Mouse (Mus musculus) kidney, postnatal 0 days (tissue): ENCODE data around the gene Ccnk. TPM values are rescaled to one million over a fixed set of nuclear protein-coding genes. Genes with fewer than 3 reads are reported as not detected.

Experiments
- ATAC-seq: fragments of 200-750 bp; cut with Nextera tagmentation; replicated peaks from 2 replicates; pipeline ENCODE4 v1.8.0; 2017; ENCODE audit warnings: low read depth, moderate number of reproducible peaks, moderate TSS enrichment, moderate library complexity; ENCODE audit not compliant: low FRiP score
- DNase-seq: peaks from one replicate; pipeline ENCODE4 v3.0.0-alpha.2; 2016; ENCODE audit warnings: low spot score
- H3K27ac ChIP-seq: fragments of 300-500 bp; sonication (generic); 2 replicates; pipeline ENCODE4 v1.5.1; 2014; ENCODE audit warnings: mild to moderate bottlenecking
- H3K27me3 ChIP-seq: fragments of 300-500 bp; sonication (generic); 2 replicates; pipeline ENCODE4 v1.6.1; 2014; ENCODE audit warnings: low read length, mixed read lengths; ENCODE audit not compliant: insufficient read depth
- H3K36me3 ChIP-seq: fragments of 300-500 bp; sonication (generic); 2 replicates; pipeline ENCODE4 v1.6.1; 2014; ENCODE audit warnings: low read length, mixed read lengths; ENCODE audit not compliant: insufficient read depth
- H3K4me1 ChIP-seq: fragments of 300-500 bp; sonication (generic); replicated peaks from 2 replicates; pipeline ENCODE4 v1.6.1; 2014; ENCODE audit warnings: antibody characterized with exemption, low read length, mixed read lengths; ENCODE audit not compliant: insufficient read depth
- H3K4me2 ChIP-seq: fragments of 300-500 bp; sonication (generic); 2 replicates; pipeline ENCODE4 v1.6.1; 2014; ENCODE audit warnings: mild to moderate bottlenecking, low read length, moderate library complexity, mixed read lengths
- H3K4me3 ChIP-seq: fragments of 300-500 bp; sonication (generic); replicated peaks from 2 replicates; pipeline ENCODE4 v1.5.1; 2014; ENCODE audit warnings: low read depth, low read length
- H3K9ac ChIP-seq: fragments of 300-500 bp; sonication (generic); 2 replicates; pipeline ENCODE4 v1.6.1; 2014; ENCODE audit warnings: low read depth, low read length
- H3K9me3 ChIP-seq: fragments of 300-500 bp; sonication (generic); replicated peaks from 2 replicates; pipeline ENCODE4 v1.6.1; 2016; ENCODE audit warnings: low read length, inconsistent platforms, mixed read lengths
- CTCF ChIP-seq: IDR thresholded peaks from 2 replicates; pipeline ENCODE4 v1.5.1; 2016; ENCODE audit warnings: antibody characterized with exemption, low read depth, mild to moderate bottlenecking, moderate library complexity
- WGBS: fragments of 180-500 bp; shearing (Covaris S2); extraction: QIAGEN DNeasy Blood & Tissue Kit; methylation state at CpG from one replicate; pipeline ENCODE4 v1.1.7; 2014; 5-methylcytosine and 5-hydroxymethylcytosine counted together
- polyA plus RNA-seq: library from polyadenylated mRNA; unstranded; fragments of >200 nt; fragmentation: Nextera tagmentation; extraction: Ambion mirVana; gene quantifications from 2 replicates; pipeline ENCODE4 v1.2.1, GENCODE M21; 2015

Ccnk gene
- polyA plus RNA-seq, 1 experiment from 2014 or later: 3.3 TPM

- ATAC-seq (no peak), DNase-seq (no peak)
- H3K4me2 ChIP-seq: no peak overlapping the region
- no peaks in the 10 kb centered on the region for H3K36me3 ChIP-seq
- H3K4me1 ChIP-seq: peaks cover 15% of the 10 kb centered on the region
- H3K4me3 ChIP-seq: no peak overlapping the region
- no peak overlapping the region for H3K27ac ChIP-seq
- H3K9me3 ChIP-seq: no peaks in the 10 kb centered on the region
- no peaks in the 10 kb centered on the region for H3K27me3 ChIP-seq
- WGBS: 54% methylated on average over 9 of the region's 9 CpGs
- peak overlapping the region; percentile 18; the same call in 1 of the 2 replicates for H3K9ac ChIP-seq
- no peak for TF ChIP-seq CTCF
These were observed 52.5 kb downstream of the Ccnk start for GRCm38 (mm10) chr12:108231901-108232300.

- TF ChIP-seq CTCF: no peak
- Histone ChIP-seq H3K9me3 (no peaks in the 10 kb centered on the region), H3K27me3 (no peaks in the 10 kb centered on the region), H3K36me3 (no peaks in the 10 kb centered on the region), H3K9ac (no peak overlapping the region), H3K4me1 (peaks cover 29% of the 10 kb centered on the region), H3K4me3 (no peak overlapping the region), H3K4me2 (no peak overlapping the region), H3K27ac (no peak overlapping the region)
- WGBS: 80% methylated on average over 6 of the region's 6 CpGs
- no peak for DNase-seq
- ATAC-seq: no peak
These were observed 54.4 kb downstream of the Ccnk start for GRCm38 (mm10) chr12:108233736-108234135.

- H3K4me1 ChIP-seq: peaks cover 30% of the 10 kb centered on the region
- H3K36me3 ChIP-seq: no peaks in the 10 kb centered on the region
- H3K9me3 ChIP-seq: no peaks in the 10 kb centered on the region
- H3K9ac ChIP-seq: no peak overlapping the region
- no peaks in the 10 kb centered on the region for H3K27me3 ChIP-seq
- DNase-seq: no peak
- ATAC-seq: no peak
- WGBS: 73% methylated on average over 14 of the region's 14 CpGs
- no peak overlapping the region for H3K27ac ChIP-seq
- H3K4me2 ChIP-seq: no peak overlapping the region
- TF ChIP-seq CTCF: no peak
- no peak overlapping the region for H3K4me3 ChIP-seq
These were observed 55.6 kb downstream of the Ccnk start for GRCm38 (mm10) chr12:108234832-108235602.

- Histone ChIP-seq H3K27me3 (no peaks in the 10 kb centered on the region), H3K4me2 (no peak overlapping the region), H3K4me1 (peaks cover 38% of the 10 kb centered on the region), H3K36me3 (no peaks in the 10 kb centered on the region), H3K9ac (no peak overlapping the region), H3K27ac (no peak overlapping the region), H3K4me3 (no peak overlapping the region), H3K9me3 (no peaks in the 10 kb centered on the region)
- DNase-seq (no peak), ATAC-seq (no peak)
- no peak for TF ChIP-seq CTCF
- WGBS: 52% methylated on average over 18 of the region's 18 CpGs
These were observed 56.7 kb downstream of the Ccnk start for GRCm38 (mm10) chr12:108235976-108236555.

- no peak for DNase-seq
- TF ChIP-seq CTCF: no peak
- no peak overlapping the region for H3K4me3 ChIP-seq
- peak overlapping the region; percentile 8; the same call in 1 of the 2 replicates for H3K27ac ChIP-seq
- WGBS: 62% methylated on average over 6 of the region's 6 CpGs
- H3K9me3 ChIP-seq: no peaks in the 10 kb centered on the region
- peaks cover 50% of the 10 kb centered on the region for H3K4me1 ChIP-seq
- H3K9ac ChIP-seq: no peak overlapping the region
- ATAC-seq: 0 out of 2 replicates have a peak, but pooled peaks have one; percentile 8
- H3K4me2 ChIP-seq: no peak overlapping the region
- H3K36me3 ChIP-seq: no peaks in the 10 kb centered on the region
- H3K27me3 ChIP-seq: no peaks in the 10 kb centered on the region
These were observed 58.1 kb downstream of the Ccnk start for GRCm38 (mm10) chr12:108237300-108238006.

- Histone ChIP-seq H3K27me3 (no peaks in the 10 kb centered on the region), H3K9ac (no peak overlapping the region), H3K4me1 (peaks cover 56% of the 10 kb centered on the region), H3K9me3 (no peaks in the 10 kb centered on the region), H3K36me3 (no peaks in the 10 kb centered on the region), H3K4me3 (no peak overlapping the region), H3K27ac (no peak overlapping the region), H3K4me2 (no peak overlapping the region)
- 56% methylated on average over 17 of the region's 17 CpGs for WGBS
- DNase-seq (no peak), ATAC-seq (no peak)
- TF ChIP-seq CTCF: no peak
These were observed 59.1 kb downstream of the Ccnk start for GRCm38 (mm10) chr12:108238395-108239035.
